Mouse (Mus musculus) bone marrow, adult 2 months (tissue): ENCODE measurements around the gene Exosc5.

ENCODE experiments used
- CTCF ChIP-seq: fragments of 200-500 bp; IDR thresholded peaks from 2 replicates; pipeline ENCODE4 v1.5.1; 2011; ENCODE audit warnings: low read length, control low read depth; ENCODE audit not compliant: control insufficient read depth, insufficient read depth
- POLR2A ChIP-seq: fragments of 200-500 bp; IDR thresholded peaks from 2 replicates; pipeline ENCODE4 v1.6.1; 2011; ENCODE audit warnings: low read depth, mild to moderate bottlenecking, control low read depth, low read length, borderline replicate concordance; ENCODE audit not compliant: control insufficient read depth

GRCm38 (mm10) chr7:25671686-25672085 is 12.7 kb downstream of the Exosc5 start:
- TF ChIP-seq POLR2A: no peak
- TF ChIP-seq CTCF: no peak
